ENCODE assay signal across 8 mouse cellular contexts in the genomic region with DNA sequence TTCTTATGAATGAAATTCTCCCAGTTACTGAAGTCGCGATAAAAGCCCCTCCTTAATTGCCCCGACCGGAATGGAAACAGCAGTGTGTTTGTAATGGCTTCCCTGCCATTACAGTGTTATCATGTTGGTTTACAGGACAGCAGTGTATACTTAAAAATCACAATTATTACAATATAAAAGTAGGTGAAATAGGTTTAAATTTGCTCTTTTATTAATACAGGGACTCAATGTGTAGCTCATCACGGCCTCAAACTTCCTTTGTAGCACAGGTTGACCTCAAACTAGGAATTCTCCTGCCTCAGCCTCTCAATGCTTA. TPM values are rescaled to one million over a fixed set of nuclear protein-coding genes. Genes with fewer than 3 reads are reported as not detected.
DNase-seq lines count a peak whose midpoint lies in the region; ATAC-seq and TF ChIP-seq lines count a peak whose summit lies in the region.
"Had no signal": no experiment of that assay in that cellular context is flagged by ENCODE, and none has a peak within 500 bp of the region (broad histone marks: within the 10 kb centered on the region; RNA-seq: fewer than 3 reads in every experiment).

No protein-coding gene starts in this region.

- H3K4me2 ChIP-seq in hindbrain, embryonic 12.5 days (replicated peaks) = 0 out of 2 replicates have a peak overlapping the region, but pooled peaks have one; percentile 40
- no peak overlapping the region; the same call in 1 of the 2 replicates for H3K4me2 ChIP-seq in hindbrain, postnatal 0 days (ENCODE audit: low read depth, low read length)
- H3K4me2 ChIP-seq in embryonic facial prominence, embryonic 13.5 days = peak overlapping the region; percentile 49; the same call in 1 of the 2 replicates
- H3K4me2 ChIP-seq in liver, embryonic 14.5 days (ENCODE audit: low read depth) = peak overlapping the region; percentile 59

- peaks cover 7% of the 10 kb centered on the region; the same call in 1 of the 2 replicates for H3K4me1 ChIP-seq in hindbrain, embryonic 12.5 days
- H3K4me1 ChIP-seq in hindbrain, postnatal 0 days (ENCODE audit: insufficient read depth, low read length) = no peaks in the 10 kb centered on the region
- H3K4me1 ChIP-seq in embryonic facial prominence, embryonic 10.5 days = peaks cover 22% of the 10 kb centered on the region
- H3K4me1 ChIP-seq in embryonic facial prominence, embryonic 13.5 days = peaks cover 18% of the 10 kb centered on the region
- H3K4me1 ChIP-seq in liver, embryonic 14.5 days (replicated peaks; ENCODE audit: control insufficient read depth in 2 of 2, insufficient read depth in 2 of 2, low read length in 1 of 2) = peaks cover 4 to 30% of the 10 kb centered on the region in 2 experiments; a peak in 3 of 4 replicates
- no peaks in the 10 kb centered on the region for H3K4me1 ChIP-seq in cerebellum, adult 2 months (ENCODE audit: control insufficient read depth, insufficient read depth, low read length)

- H3K27ac ChIP-seq in hindbrain, embryonic 12.5 days = no peak overlapping the region
- no peak overlapping the region for H3K27ac ChIP-seq in hindbrain, postnatal 0 days
- H3K27ac ChIP-seq in embryonic facial prominence, embryonic 10.5 days (replicated peaks) = no peak overlapping the region
- no peak overlapping the region for H3K27ac ChIP-seq in embryonic facial prominence, embryonic 13.5 days
- no peak overlapping the region for H3K27ac ChIP-seq in liver, embryonic 14.5 days
- no peak overlapping the region for H3K27ac ChIP-seq in cerebellum, adult 2 months (ENCODE audit: insufficient read depth, low read length)

- DNase-seq in hindbrain, postnatal 0 days (ENCODE audit: low spot score) = no peak
- no peak for DNase-seq in embryonic facial prominence, embryonic 10.5 days (ENCODE audit: low spot score)
- DNase-seq in liver, embryonic 14.5 days (ENCODE audit: low read depth in 3 of 3, low spot score in 3 of 3) = no peak
- no peak for DNase-seq in cerebellum, adult 2 months
- DNase-seq: kidney, postnatal 14 days had no signal

- H3K9ac ChIP-seq in hindbrain, embryonic 12.5 days = no peak overlapping the region
- H3K9ac ChIP-seq in hindbrain, postnatal 0 days (replicated peaks; ENCODE audit: low read length) = no peak overlapping the region
- no peak overlapping the region for H3K9ac ChIP-seq in embryonic facial prominence, embryonic 13.5 days
- no peak overlapping the region for H3K9ac ChIP-seq in liver, embryonic 14.5 days (replicated peaks)

- TF ChIP-seq CTCF in hindbrain, postnatal 0 days (IDR thresholded peaks at IDR 0.05; ENCODE audit: low read depth) = no peak
- no peak for TF ChIP-seq CTCF in liver, embryonic 14.5 days (IDR thresholded peaks at IDR 0.05; ENCODE audit: low read depth)
- TF ChIP-seq CTCF in cerebellum, adult 2 months (IDR thresholded peaks at IDR 0.05; ENCODE audit: borderline replicate concordance, insufficient read depth, low read depth, low read length) = no peak

- no peak overlapping the region for H3K4me3 ChIP-seq in hindbrain, embryonic 12.5 days
- H3K4me3 ChIP-seq in hindbrain, postnatal 0 days (ENCODE audit: low read length) = no peak overlapping the region
- peak overlapping the region; percentile 40; the same call in 1 of the 2 replicates for H3K4me3 ChIP-seq in embryonic facial prominence, embryonic 10.5 days
- H3K4me3 ChIP-seq in embryonic facial prominence, embryonic 13.5 days = no peak overlapping the region
- peak overlapping the region; percentile 35 to 55; a peak in 2 of 4 replicates for H3K4me3 ChIP-seq in liver, embryonic 14.5 days (ENCODE audit: insufficient read depth in 1 of 2, low read depth in 2 of 2, low read length in 2 of 2)
- H3K4me3 ChIP-seq in cerebellum, adult 2 months (replicated peaks; ENCODE audit: insufficient read depth, low read depth, low read length) = no peak overlapping the region

- no peak for TF ChIP-seq EP300 in liver, embryonic 14.5 days (IDR thresholded peaks at IDR 0.05; ENCODE audit: low read depth)

- 54% methylated on average over 5 of the region's 5 CpGs for WGBS in hindbrain, embryonic 12.5 days
- 48% methylated on average over 5 of the region's 5 CpGs for WGBS in hindbrain, postnatal 0 days
- WGBS in embryonic facial prominence, embryonic 10.5 days = 49% methylated on average over 5 of the region's 5 CpGs
- 42% methylated on average over 5 of the region's 5 CpGs for WGBS in embryonic facial prominence, embryonic 13.5 days
- WGBS in liver, embryonic 14.5 days (ENCODE audit: insufficient replicate concordance) = 14% methylated on average over 5 of the region's 5 CpGs
- 48% methylated on average over 5 of the region's 5 CpGs for WGBS in cerebellum, adult 2 months

- no peaks in the 10 kb centered on the region for H3K36me3 ChIP-seq in hindbrain, embryonic 12.5 days
- H3K36me3 ChIP-seq in hindbrain, postnatal 0 days (ENCODE audit: insufficient read depth, low read length) = no peaks in the 10 kb centered on the region
- peaks cover 1% of the 10 kb centered on the region for H3K36me3 ChIP-seq in embryonic facial prominence, embryonic 10.5 days (replicated peaks)
- H3K36me3 ChIP-seq in embryonic facial prominence, embryonic 13.5 days = no peaks in the 10 kb centered on the region
- H3K36me3 ChIP-seq in liver, embryonic 14.5 days (replicated peaks; ENCODE audit: control insufficient read depth, insufficient read depth, low read depth) = no peaks in the 10 kb centered on the region

- 0 out of 2 replicates have a peak, but pooled peaks have one; percentile 11 for ATAC-seq in hindbrain, embryonic 12.5 days (ENCODE audit: low FRiP score)
- no peak for ATAC-seq in hindbrain, postnatal 0 days
- ATAC-seq in embryonic facial prominence, embryonic 13.5 days (ENCODE audit: insufficient number of reproducible peaks, insufficient read depth, low FRiP score, low TSS enrichment, low read depth) = no peak
- no peak for ATAC-seq in liver, embryonic 14.5 days (ENCODE audit: insufficient read depth)
- no peak for ATAC-seq in CD4-positive, CD25-positive, alpha-beta regulatory T cell, adult 4 months

- no peaks in the 10 kb centered on the region for H3K9me3 ChIP-seq in hindbrain, embryonic 12.5 days (replicated peaks)
- no peaks in the 10 kb centered on the region for H3K9me3 ChIP-seq in hindbrain, postnatal 0 days (ENCODE audit: low read length)
- H3K9me3 ChIP-seq in embryonic facial prominence, embryonic 10.5 days = no peaks in the 10 kb centered on the region
- no peaks in the 10 kb centered on the region for H3K9me3 ChIP-seq in embryonic facial prominence, embryonic 13.5 days
- H3K9me3 ChIP-seq in liver, embryonic 14.5 days (ENCODE audit: control insufficient read depth, low read length) = no peaks in the 10 kb centered on the region

- no peak for TF ChIP-seq POLR2A in cerebellum, adult 2 months (IDR thresholded peaks at IDR 0.05; ENCODE audit: borderline replicate concordance, insufficient read depth, low read length)

- peaks cover 2% of the 10 kb centered on the region; the same call in 1 of the 2 replicates for H3K27me3 ChIP-seq in hindbrain, embryonic 12.5 days
- no peaks in the 10 kb centered on the region for H3K27me3 ChIP-seq in hindbrain, postnatal 0 days (ENCODE audit: insufficient read depth, low read length)
- H3K27me3 ChIP-seq in embryonic facial prominence, embryonic 10.5 days (replicated peaks; ENCODE audit: low read depth, poor library complexity, severe bottlenecking) = peaks cover 20% of the 10 kb centered on the region
- H3K27me3 ChIP-seq in embryonic facial prominence, embryonic 13.5 days = peaks cover 7% of the 10 kb centered on the region; the same call in 1 of the 2 replicates
- no peaks in the 10 kb centered on the region for H3K27me3 ChIP-seq in liver, embryonic 14.5 days (ENCODE audit: control insufficient read depth, insufficient read depth, low read length)
- H3K27me3 ChIP-seq in cerebellum, adult 2 months (ENCODE audit: control insufficient read depth, insufficient read depth, low read length) = no peaks in the 10 kb centered on the region

RNA-seq across cellular contexts. Expression of a gene that starts 13.0 kb away (rescaled TPM):
- 61.4 and 64.3 TPM in 2 replicates for polyA plus RNA-seq in hindbrain, embryonic 12.5 days (2016; fragmentation: Nextera tagmentation; extraction: Ambion mirVana)
- 30.8 and 33.3 TPM in 2 replicates for total RNA-seq in hindbrain, postnatal 0 days (2014; rRNA removed)
- 69.5 and 75.0 TPM in 2 replicates for polyA plus RNA-seq in hindbrain, postnatal 0 days (2015; fragmentation: Nextera tagmentation; extraction: Ambion mirVana)
- 51.1 and 53.1 TPM in 2 replicates for polyA plus RNA-seq in embryonic facial prominence, embryonic 10.5 days (2016; fragmentation: Nextera tagmentation; extraction: Ambion mirVana)
- polyA plus RNA-seq in embryonic facial prominence, embryonic 13.5 days (2015; fragmentation: Nextera tagmentation; extraction: Ambion mirVana) = 50.7 and 61.1 TPM in 2 replicates
- 6.2 and 7.8 TPM in 2 replicates for polyA plus RNA-seq in liver, embryonic 14.5 days (2012; rRNA removed)
- 14.4 and 17.4 TPM in 2 replicates for polyA plus RNA-seq in liver, embryonic 14.5 days (2014; fragmentation: Nextera tagmentation; extraction: Ambion mirVana)
- polyA plus RNA-seq in cerebellum, adult 2 months (2012; rRNA removed) = 44.3 and 47.9 TPM in 2 replicates
- polyA plus RNA-seq in CD4-positive, CD25-positive, alpha-beta regulatory T cell, adult 4 months (2017; shearing (Covaris generic)) = 10 to 100 TPM; 18.9 to 21.5 TPM

RNA-seq across cellular contexts. Expression of a gene that starts 28.2 kb away (rescaled TPM):
- 52.0 and 52.5 TPM in 2 replicates for polyA plus RNA-seq in hindbrain, embryonic 12.5 days (2016; fragmentation: Nextera tagmentation; extraction: Ambion mirVana)
- total RNA-seq in hindbrain, postnatal 0 days (2014; rRNA removed) = 25.9 and 32.8 TPM in 2 replicates
- polyA plus RNA-seq in hindbrain, postnatal 0 days (2015; fragmentation: Nextera tagmentation; extraction: Ambion mirVana) = 36.4 and 37.5 TPM in 2 replicates
- 41.4 and 44.1 TPM in 2 replicates for polyA plus RNA-seq in embryonic facial prominence, embryonic 10.5 days (2016; fragmentation: Nextera tagmentation; extraction: Ambion mirVana)
- polyA plus RNA-seq in embryonic facial prominence, embryonic 13.5 days (2015; fragmentation: Nextera tagmentation; extraction: Ambion mirVana) = 47.0 and 50.4 TPM in 2 replicates
- 5.8 and 7.4 TPM in 2 replicates for polyA plus RNA-seq in liver, embryonic 14.5 days (2012; rRNA removed)
- polyA plus RNA-seq in liver, embryonic 14.5 days (2014; fragmentation: Nextera tagmentation; extraction: Ambion mirVana) = 16.5 and 18.5 TPM in 2 replicates
- 14.1 and 15.0 TPM in 2 replicates for polyA plus RNA-seq in cerebellum, adult 2 months (2012; rRNA removed)
- polyA plus RNA-seq in CD4-positive, CD25-positive, alpha-beta regulatory T cell, adult 4 months (2017; shearing (Covaris generic)) = 10 to 100 TPM; 43.5 to 50.2 TPM

RNA-seq across cellular contexts. Expression of a gene that starts 36.9 kb away (rescaled TPM):
- 1.4 and 2.0 TPM in 2 replicates for polyA plus RNA-seq in hindbrain, embryonic 12.5 days (2016; fragmentation: Nextera tagmentation; extraction: Ambion mirVana)
- total RNA-seq in hindbrain, postnatal 0 days (2014; rRNA removed) = 4.7 and 5.1 TPM in 2 replicates
- polyA plus RNA-seq in hindbrain, postnatal 0 days (2015; fragmentation: Nextera tagmentation; extraction: Ambion mirVana) = 0.47 and 0.61 TPM in 2 replicates
- 1.4 TPM in 2 replicates for polyA plus RNA-seq in embryonic facial prominence, embryonic 10.5 days (2016; fragmentation: Nextera tagmentation; extraction: Ambion mirVana)
- 1.8 and 2.1 TPM in 2 replicates for polyA plus RNA-seq in embryonic facial prominence, embryonic 13.5 days (2015; fragmentation: Nextera tagmentation; extraction: Ambion mirVana)
- polyA plus RNA-seq in liver, embryonic 14.5 days (2012; rRNA removed) = 0.53 and 0.79 TPM in 2 replicates
- polyA plus RNA-seq in liver, embryonic 14.5 days (2014; fragmentation: Nextera tagmentation; extraction: Ambion mirVana) = 0.68 and 0.69 TPM in 2 replicates
- polyA plus RNA-seq in cerebellum, adult 2 months (2012; rRNA removed) = 1.2 and 1.3 TPM in 2 replicates
- not detected for polyA plus RNA-seq in CD4-positive, CD25-positive, alpha-beta regulatory T cell, adult 4 months (2017; shearing (Covaris generic))

Comparison
In these comparisons a context has a peak if more than half of its experiments do, and no peak if none do; other contexts are left out.
1. H3K4me3 ChIP-seq: peak in embryonic facial prominence, embryonic 10.5 days (single experiment) and liver, embryonic 14.5 days (2 of 2); none in hindbrain, embryonic 12.5 days (single experiment), hindbrain, postnatal 0 days (single experiment), embryonic facial prominence, embryonic 13.5 days (single experiment) and cerebellum, adult 2 months (single experiment).